Mouse (Mus musculus): ENCODE measurements at regions not wholly inside any gene's neighbourhood (a gene's known extent, or its start where the extent isn't known, plus 50 kb on each side); places are given as distances from the start of the nearest gene placed in this dataset.

DNA sequence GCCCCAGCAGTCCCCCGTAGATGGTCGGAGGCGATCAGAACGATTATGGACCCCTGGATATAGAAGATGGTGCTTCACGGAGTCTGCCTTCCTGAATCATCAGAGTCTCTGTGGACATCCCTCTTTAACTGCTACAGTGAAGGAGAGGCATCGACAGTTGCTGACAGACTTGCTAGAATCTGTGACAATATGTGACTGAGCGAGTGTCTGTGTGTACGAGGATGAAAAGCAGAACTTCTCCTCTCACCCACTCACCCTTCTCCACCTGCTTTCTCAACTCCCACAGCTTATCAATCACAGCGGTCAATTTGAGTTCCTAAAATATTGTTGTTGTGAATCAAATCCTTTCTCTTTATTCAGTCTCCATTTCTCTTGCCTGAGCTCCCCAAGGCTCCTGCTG is 335.9 kb upstream of the Xylt1 start:
- TF ChIP-seq POLR2A (IDR thresholded peaks at IDR 0.05; ENCODE audit: borderline replicate concordance, extremely low read depth, low read depth, low read length): no peak
- TF ChIP-seq CTCF (IDR thresholded peaks at IDR 0.05; ENCODE audit: insufficient read depth, low read length): no peak

Data from lung, adult 2 months (tissue).